Mouse (Mus musculus) lung, postnatal 36 days (tissue): ENCODE results near the gene Irf7.
"Not testable (repeated sequence)": the region's sequence is repeated elsewhere in the genome, so short reads cannot be mapped to it uniquely, and the experiment has no call there.

ENCODE experiments used
- DNase-seq: peaks from one replicate; pipeline ENCODE4 v3.0.0; 2022; ENCODE audit warnings: mixed read lengths

Gene Irf7

GRCm38 (mm10) chr7:141270631-141271030, 4.3 kb upstream of the Irf7 start:
- DNase-seq = no peak

GRCm38 (mm10) chr7:141269273-141269545, 2.9 kb upstream of the Irf7 start:
- DNase-seq = no peak

DNA sequence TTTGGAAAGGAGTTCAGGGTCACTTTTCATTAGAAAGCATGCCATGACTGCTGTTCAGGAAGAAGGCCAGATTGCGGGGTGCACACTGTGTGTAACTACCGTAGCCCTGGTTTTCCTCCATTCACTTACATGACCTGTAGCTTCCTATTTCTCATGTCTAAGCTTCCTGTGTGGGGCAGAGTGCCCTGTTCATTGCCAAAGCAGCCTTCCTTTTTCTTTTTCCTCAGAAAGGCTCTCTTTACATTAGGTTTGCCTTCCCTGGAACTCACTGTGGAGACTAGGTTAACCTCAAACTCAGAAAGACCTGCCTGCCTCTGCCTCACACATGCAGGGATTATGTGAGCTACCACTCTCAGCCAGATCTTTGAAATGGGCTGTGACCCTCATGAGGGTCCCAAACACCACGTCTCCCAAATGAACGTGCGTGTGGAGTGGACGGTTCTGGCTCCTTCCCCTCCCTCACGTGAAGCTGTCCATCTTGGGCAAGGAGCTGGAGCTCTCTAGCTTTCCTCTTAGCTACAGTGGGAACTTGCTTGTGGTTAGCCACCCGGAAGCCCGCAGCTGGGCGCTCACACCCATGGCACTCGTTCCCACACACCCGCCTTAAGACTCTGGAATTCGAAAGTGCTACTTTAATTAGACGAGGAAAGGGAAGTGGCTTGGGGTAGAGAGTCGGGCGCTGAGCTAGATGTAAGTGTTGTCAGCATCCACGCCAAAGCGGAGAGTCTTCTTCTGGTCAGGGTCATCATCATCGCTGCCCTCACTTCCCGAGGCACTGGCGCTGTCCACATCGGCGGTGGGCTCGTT, 2.4 kb upstream of the Irf7 start:
- DNase-seq = peak; percentile 71

DNA sequence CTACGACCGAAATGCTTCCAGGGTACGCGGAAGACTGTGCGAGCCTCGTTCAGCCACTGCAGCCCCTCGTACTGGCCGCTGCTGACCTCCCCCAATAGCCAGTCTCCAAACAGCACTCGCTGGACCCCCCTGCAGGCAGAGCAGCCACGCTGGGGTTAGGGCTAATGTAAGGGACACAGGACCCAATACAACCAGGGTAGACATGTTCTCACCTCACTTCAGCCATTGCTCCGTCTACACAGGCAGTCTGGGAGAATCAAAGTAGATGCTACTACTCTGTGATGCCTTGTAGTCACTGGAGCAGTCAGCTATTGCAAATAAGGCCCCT, 906 bp downstream of the Irf7 start:
- DNase-seq = no peak

- peak; percentile 53 for DNase-seq
Measured at GRCm38 (mm10) chr7:141264761-141265410, 1.4 kb downstream of the Irf7 start.

DNA sequence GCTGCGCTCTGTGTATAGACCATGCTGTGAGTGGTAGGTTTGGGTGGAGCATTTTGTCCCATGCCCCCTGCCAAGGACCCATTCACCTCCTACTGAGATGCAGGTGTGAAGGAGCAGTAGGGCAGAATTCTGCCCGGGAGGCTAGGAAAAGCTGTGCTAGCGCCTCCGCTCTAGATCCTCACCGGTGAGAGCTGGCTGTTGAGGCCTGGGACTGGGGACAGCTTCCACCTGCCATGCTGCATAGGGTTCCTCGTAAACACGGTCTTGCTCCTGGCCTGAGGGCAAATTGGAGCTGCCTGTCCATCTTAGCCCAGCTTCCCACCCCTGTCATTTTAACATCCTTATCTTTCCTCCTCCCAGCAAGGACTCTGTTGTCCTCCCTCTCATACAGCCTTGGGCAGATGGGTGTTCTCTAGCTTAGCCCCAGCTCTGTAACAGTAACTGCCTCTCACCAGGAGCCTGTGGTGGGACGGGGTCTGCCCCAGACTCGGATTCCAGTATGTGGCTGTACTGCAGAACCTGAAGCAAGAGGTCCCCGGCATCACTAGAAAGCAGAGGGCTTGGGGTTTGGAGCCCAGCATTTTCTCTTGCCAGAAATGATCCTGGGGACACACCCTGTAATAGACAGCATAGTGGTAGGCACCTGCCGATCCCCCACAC, 2.1 kb downstream of the Irf7 start:
- no peak for DNase-seq

- no peak for DNase-seq
Measured at GRCm38 (mm10) chr7:141263640-141264039, 2.6 kb downstream of the Irf7 start.

- no peak for DNase-seq
Measured at GRCm38 (mm10) chr7:141261480-141261879, 4.8 kb downstream of the Irf7 start.

- no peak for DNase-seq
Measured at GRCm38 (mm10) chr7:141256159-141256558, 10.1 kb downstream of the Irf7 start.

- not testable (repeated sequence) for DNase-seq
Measured at GRCm38 (mm10) chr7:141250486-141250885, 15.8 kb downstream of the Irf7 start.

DNA sequence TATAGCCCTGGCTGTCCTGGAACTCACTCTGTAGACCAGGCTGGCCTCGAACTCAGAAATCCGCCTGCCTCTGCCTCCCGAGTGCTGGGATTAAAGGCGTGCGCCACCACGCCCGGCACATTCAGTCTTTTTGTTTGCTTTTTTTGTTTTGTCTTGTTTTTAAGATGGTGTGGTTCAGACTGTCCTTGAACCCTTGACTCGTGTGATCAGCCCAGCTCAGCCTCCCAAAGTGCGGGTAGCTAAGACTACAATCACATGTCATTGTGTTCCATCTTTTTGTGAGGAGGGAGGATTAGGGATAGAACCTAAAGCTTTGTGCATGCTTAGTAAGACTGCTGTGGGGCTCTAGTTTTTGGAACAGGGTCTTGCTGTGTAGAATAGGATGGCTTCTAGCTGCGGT, 34.7 kb downstream of the Irf7 start:
- no peak for DNase-seq

DNA sequence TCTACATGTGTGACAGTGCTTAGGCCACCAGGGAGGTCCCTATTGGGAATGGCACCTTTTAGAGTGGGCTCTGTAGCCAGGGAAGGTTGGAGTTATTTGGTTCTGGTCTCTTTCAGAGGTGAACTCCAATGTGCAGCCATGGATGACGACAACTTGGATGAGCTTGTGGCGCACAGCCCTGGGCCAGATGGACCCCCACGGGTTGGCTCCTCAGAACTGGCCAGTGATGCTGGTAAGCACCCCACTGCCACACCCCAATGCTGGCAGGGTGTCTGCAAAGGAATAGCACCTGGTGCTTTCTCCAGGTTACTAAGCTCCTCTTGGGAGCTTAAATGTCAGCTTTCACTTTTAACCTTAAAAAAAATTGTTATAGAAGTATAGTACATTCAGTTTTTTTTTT, 35.2 kb downstream of the Irf7 start:
- DNase-seq = no peak

- no peak for DNase-seq
Measured at GRCm38 (mm10) chr7:141230570-141230969, 35.7 kb downstream of the Irf7 start.

GRCm38 (mm10) chr7:141229702-141230101, 36.6 kb downstream of the Irf7 start:
- no peak for DNase-seq

GRCm38 (mm10) chr7:141228279-141229067, 37.8 kb downstream of the Irf7 start, which contains the start of gene Phrf1:
Phrf1 (plus strand) TSS chr7:141228784.
- DNase-seq = peak; percentile 88

GRCm38 (mm10) chr7:141227796-141228195, 38.5 kb downstream of the Irf7 start:
- DNase-seq = no peak

- no peak for DNase-seq
Measured at GRCm38 (mm10) chr7:141226535-141226934, 39.7 kb downstream of the Irf7 start.

DNA sequence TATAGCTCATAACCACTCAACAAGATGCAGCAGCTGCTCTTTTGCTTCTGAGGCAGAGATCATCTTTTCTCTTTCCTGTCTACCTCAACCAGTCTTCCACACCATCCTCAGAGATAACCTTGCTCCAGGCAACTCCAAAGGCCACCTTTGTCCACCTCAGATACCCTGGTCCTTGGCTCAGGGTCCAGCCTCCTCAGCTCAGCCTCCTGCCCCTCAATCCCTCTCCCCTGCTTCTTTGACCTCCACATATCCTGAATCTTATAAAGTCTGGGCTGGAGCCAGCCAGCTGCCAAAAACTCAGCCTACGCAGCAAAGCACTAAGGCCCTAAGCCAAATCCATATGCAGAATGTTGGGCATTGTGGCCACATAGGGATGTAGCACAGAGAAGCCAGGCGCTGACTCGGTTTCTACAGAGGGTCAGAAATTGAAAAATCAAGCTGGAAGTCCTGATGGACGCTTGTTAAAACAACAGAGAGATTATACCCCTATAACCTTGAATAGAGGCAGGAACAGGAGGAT, 43.5 kb downstream of the Irf7 start:
- DNase-seq = no peak

DNA sequence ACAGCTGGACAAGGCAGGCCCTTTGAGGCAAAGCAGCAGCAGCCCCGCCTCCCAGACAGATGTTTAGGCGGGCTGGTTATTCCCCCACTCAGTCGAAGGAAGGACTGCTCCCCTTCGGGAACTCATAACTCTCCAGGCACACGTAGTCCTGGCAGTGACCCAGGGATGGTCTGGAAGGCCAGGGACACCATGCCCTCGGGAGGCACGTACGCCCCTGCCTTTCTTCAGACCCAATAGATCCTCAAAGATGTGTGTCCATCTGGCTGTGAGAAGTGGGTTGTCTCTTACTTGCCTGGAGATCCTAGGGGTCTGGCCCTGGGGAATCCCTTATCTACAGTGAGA, 44.2 kb downstream of the Irf7 start:
- DNase-seq = no peak

DNA sequence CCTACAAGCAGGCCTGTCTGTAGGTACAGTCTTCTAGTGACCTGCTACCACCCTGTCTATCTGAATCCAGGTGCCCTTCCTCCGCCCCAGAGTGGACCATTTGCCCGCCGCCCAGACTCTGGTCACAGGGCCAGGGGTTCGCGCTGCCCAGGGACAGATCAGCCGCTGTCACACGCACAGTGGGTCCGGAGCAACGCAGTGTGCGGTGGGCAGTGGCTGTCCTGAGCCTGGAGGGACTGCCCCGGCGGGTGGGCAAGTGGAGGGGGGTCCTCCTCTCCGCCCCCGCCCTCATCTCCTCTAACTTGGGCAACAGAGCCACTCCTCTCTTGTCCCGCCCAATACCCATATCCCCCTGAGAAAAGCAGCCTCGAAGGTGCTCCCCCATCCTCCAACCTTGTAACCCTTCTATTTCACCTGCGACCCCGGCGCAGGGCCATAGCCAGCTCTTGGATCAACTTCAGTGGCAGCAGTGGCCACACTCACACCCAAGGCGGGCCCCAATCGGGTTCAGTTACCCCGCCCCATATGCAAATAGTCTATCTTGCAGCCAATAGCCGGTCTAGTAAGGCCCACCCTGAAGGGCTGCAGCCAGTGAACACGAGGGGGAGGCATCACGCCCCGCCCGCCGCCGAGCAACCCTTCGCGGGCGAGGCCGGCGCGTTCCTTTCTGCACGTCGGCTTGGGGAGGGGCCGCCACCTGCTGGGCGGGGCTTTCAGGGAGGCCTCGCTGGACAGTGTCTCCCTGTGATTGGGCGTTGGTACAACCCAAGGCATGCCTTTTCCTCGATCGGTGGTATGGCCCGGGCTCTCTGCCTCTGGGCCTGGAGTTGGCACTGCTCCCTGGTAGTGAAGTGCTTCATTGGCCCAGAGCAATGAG, 44.8 kb downstream of the Irf7 start:
- peak; percentile 98 for DNase-seq

DNA sequence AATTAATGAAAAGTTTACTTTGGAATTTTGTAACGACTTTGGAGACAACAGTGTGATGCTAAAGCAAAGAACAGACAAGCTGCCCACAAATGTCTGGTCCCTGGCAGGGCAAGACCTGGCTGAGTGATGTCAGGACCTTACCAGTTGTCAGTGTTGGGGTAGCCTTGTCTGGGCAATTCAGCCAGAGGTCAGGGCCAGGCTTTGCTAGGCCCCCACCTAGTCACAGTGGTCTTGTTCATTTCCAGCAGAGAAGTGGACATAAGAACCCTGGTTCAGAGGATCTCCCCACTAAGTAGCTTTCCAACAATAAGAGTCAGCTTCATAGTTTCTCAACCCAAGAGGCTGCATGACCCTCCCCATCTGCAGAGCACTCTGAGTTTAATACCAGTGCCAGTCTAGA, 45.9 kb downstream of the Irf7 start:
- no peak for DNase-seq

DNA sequence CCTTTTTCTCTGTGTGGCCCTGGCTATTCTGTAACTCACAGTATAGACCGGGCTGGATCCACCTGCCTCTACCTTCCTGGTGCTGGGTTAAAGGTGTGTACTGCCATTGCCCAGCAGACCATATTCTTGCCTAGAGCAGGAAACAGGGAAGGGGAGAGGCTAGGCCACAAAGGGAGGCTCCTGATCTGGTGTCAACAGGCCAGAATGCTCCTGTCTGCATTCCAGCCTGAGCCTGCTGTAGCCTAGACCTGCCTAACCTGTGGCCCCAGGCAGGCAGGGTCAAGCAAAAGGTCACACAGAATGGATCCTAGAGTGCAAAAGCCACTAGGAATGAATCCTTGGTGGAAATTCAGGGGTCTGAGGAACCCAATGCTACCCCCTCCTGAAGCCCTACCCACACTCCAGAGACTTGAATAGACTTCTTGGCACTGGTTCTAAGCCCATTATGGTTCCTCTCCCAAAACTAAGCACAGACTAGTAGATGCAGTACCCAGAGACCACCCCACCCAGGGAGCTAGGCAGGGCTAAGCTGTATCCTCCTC, 46.7 kb downstream of the Irf7 start:
- DNase-seq = no peak
